In the genomic region with DNA sequence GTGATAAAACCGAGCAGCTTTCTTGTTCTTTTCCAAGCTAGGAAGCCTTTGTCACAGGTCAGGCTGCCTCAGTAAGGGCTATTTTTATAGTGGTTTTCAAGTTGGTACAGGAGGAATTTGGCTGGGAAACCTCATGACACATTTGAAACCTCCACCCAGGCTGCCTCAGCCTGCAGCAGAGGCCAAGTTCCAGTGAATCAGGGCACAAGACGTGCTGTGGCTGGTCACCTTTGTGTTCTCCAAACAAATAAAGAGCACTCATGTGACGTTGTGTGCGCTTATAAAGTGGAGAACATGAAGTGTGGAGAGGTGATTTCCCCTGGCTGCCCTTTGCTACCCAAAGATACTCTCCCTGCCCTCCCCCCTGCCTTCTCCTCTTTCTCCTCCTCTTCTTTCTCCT, we compare ENCODE assay signal across 8 mouse cellular contexts. TPM values are rescaled to one million over a fixed set of nuclear protein-coding genes. Genes with fewer than 3 reads are reported as not detected.
DNase-seq lines count a peak whose midpoint lies in the region; ATAC-seq and TF ChIP-seq lines count a peak whose summit lies in the region.

No protein-coding gene starts in this region.

- H3K4me3 ChIP-seq in liver, embryonic 12.5 days, result no peak overlapping the region
- H3K4me3 ChIP-seq in heart, embryonic 15.5 days, result no peak overlapping the region
- H3K4me3 ChIP-seq in lung, postnatal 0 days (ENCODE audit: low read depth, low read length), result no peak overlapping the region
- H3K4me3 ChIP-seq in midbrain, embryonic 15.5 days, result no peak overlapping the region

- no peaks in the 10 kb centered on the region for H3K36me3 ChIP-seq in liver, embryonic 12.5 days
- no peaks in the 10 kb centered on the region for H3K36me3 ChIP-seq in heart, embryonic 15.5 days
- no peaks in the 10 kb centered on the region for H3K36me3 ChIP-seq in lung, postnatal 0 days (ENCODE audit: insufficient read depth, low read length)
- H3K36me3 ChIP-seq in midbrain, embryonic 15.5 days (replicated peaks), result no peaks in the 10 kb centered on the region

- H3K27ac ChIP-seq in liver, embryonic 12.5 days, result 0 out of 2 replicates have a peak overlapping the region, but pooled peaks have one; percentile 32
- peak overlapping the region; percentile 91 for H3K27ac ChIP-seq in heart, embryonic 15.5 days
- peak overlapping the region; percentile 47 for H3K27ac ChIP-seq in lung, postnatal 0 days (ENCODE audit: low read length)
- H3K27ac ChIP-seq in midbrain, embryonic 15.5 days, result no peak overlapping the region

- H3K9ac ChIP-seq in liver, embryonic 12.5 days, result 0 out of 2 replicates have a peak overlapping the region, but pooled peaks have one; percentile 7
- H3K9ac ChIP-seq in heart, embryonic 15.5 days, result no peak overlapping the region
- H3K9ac ChIP-seq in lung, postnatal 0 days (replicated peaks; ENCODE audit: low read depth), result no peak overlapping the region
- H3K9ac ChIP-seq in midbrain, embryonic 15.5 days, result no peak overlapping the region

- H3K9me3 ChIP-seq in liver, embryonic 12.5 days (replicated peaks), result no peaks in the 10 kb centered on the region
- H3K9me3 ChIP-seq in heart, embryonic 15.5 days (replicated peaks), result no peaks in the 10 kb centered on the region
- no peaks in the 10 kb centered on the region for H3K9me3 ChIP-seq in lung, postnatal 0 days (ENCODE audit: low read length)
- no peaks in the 10 kb centered on the region for H3K9me3 ChIP-seq in midbrain, embryonic 15.5 days

- peaks cover 26% of the 10 kb centered on the region for H3K4me1 ChIP-seq in liver, embryonic 12.5 days
- H3K4me1 ChIP-seq in heart, embryonic 15.5 days (replicated peaks), result peaks cover 20% of the 10 kb centered on the region
- peaks cover 3% of the 10 kb centered on the region; the same call in 1 of the 2 replicates for H3K4me1 ChIP-seq in lung, postnatal 0 days (ENCODE audit: insufficient read depth, low read depth, low read length)
- H3K4me1 ChIP-seq in midbrain, embryonic 15.5 days, result 0 out of 2 replicates have a peak, but pooled peaks cover 3% of the 10 kb centered on the region

- DNase-seq in liver, result no peak
- peak; percentile 94 for DNase-seq in cerebellum, adult 9-11 months
- peak; percentile 93 for DNase-seq in lung, postnatal 0 days (ENCODE audit: low spot score)
- DNase-seq in right cerebral cortex, postnatal 4 days, result no peak

- TF ChIP-seq CTCF in lung, postnatal 0 days (IDR thresholded peaks at IDR 0.05), result no peak

- H3K27me3 ChIP-seq in liver, embryonic 12.5 days (replicated peaks), result no peaks in the 10 kb centered on the region
- H3K27me3 ChIP-seq in heart, embryonic 15.5 days, result no peaks in the 10 kb centered on the region
- no peaks in the 10 kb centered on the region for H3K27me3 ChIP-seq in lung, postnatal 0 days (replicated peaks; ENCODE audit: insufficient read depth, low read length)
- no peaks in the 10 kb centered on the region for H3K27me3 ChIP-seq in midbrain, embryonic 15.5 days (replicated peaks)

- WGBS in liver, embryonic 12.5 days (ENCODE audit: insufficient replicate concordance), result 42% methylated on average over 4 of the region's 4 CpGs
- 12% methylated on average over 4 of the region's 4 CpGs for WGBS in heart, embryonic 15.5 days
- 9% methylated on average over 4 of the region's 4 CpGs for WGBS in lung, postnatal 0 days
- WGBS in midbrain, embryonic 15.5 days, result 44% methylated on average over 4 of the region's 4 CpGs

- ATAC-seq in liver, embryonic 12.5 days, result 0 out of 2 replicates have a peak, but pooled peaks have one; percentile 14
- ATAC-seq in heart, embryonic 15.5 days (replicated peaks; ENCODE audit: insufficient number of reproducible peaks, insufficient read depth, low FRiP score, low read depth), result peak; percentile 91
- ATAC-seq in lung, postnatal 0 days, result peak; percentile 97
- ATAC-seq in midbrain, embryonic 15.5 days (replicated peaks), result no peak
- no peak for ATAC-seq in erythroid progenitor cell, adult 5-6 weeks (replicated peaks; ENCODE audit: low FRiP score, poor library complexity, severe bottlenecking)

- H3K4me2 ChIP-seq in liver, embryonic 12.5 days, result 0 out of 2 replicates have a peak overlapping the region, but pooled peaks have one; percentile 22
- peak overlapping the region; percentile 25 for H3K4me2 ChIP-seq in heart, embryonic 15.5 days
- H3K4me2 ChIP-seq in lung, postnatal 0 days (replicated peaks; ENCODE audit: low read depth, low read length), result no peak overlapping the region
- no peak overlapping the region for H3K4me2 ChIP-seq in midbrain, embryonic 15.5 days

- TF ChIP-seq EP300 in lung, postnatal 0 days (IDR thresholded peaks at IDR 0.05), result peak; percentile 99

RNA-seq across cellular contexts. Expression of a gene that starts 8.9 kb away (rescaled TPM):
- polyA plus RNA-seq in liver, embryonic 12.5 days (2016; fragmentation: Nextera tagmentation; extraction: Ambion mirVana), result 10.3 and 10.8 TPM in 2 replicates
- 13.1 and 14.3 TPM in 2 replicates for polyA plus RNA-seq in heart, embryonic 15.5 days (2015; fragmentation: Nextera tagmentation; extraction: Ambion mirVana)
- polyA plus RNA-seq in lung, postnatal 0 days (2015; fragmentation: Nextera tagmentation; extraction: Ambion mirVana), result 11.2 and 12.2 TPM in 2 replicates
- polyA plus RNA-seq in midbrain, embryonic 15.5 days (2015; fragmentation: Nextera tagmentation; extraction: Ambion mirVana), result 22.5 and 24.5 TPM in 2 replicates
- 46.1 and 69.6 TPM in 2 replicates for total RNA-seq in erythroid progenitor cell, adult 5-6 weeks (2015; ENCODE audit: low replicate concordance)
- total RNA-seq in erythroid progenitor cell, adult 5-6 weeks (2017; ENCODE audit: low replicate concordance), result 39.5 and 49.2 TPM in 2 replicates

Comparison
In these comparisons a context has a peak if more than half of its experiments do, and no peak if none do; other contexts are left out.
1. ATAC-seq: peak in liver, embryonic 12.5 days (single experiment), heart, embryonic 15.5 days (single experiment) and lung, postnatal 0 days (single experiment); none in midbrain, embryonic 15.5 days (single experiment) and erythroid progenitor cell, adult 5-6 weeks (single experiment).
2. H3K4me2 ChIP-seq: peak in liver, embryonic 12.5 days (single experiment) and heart, embryonic 15.5 days (single experiment); none in lung, postnatal 0 days (single experiment) and midbrain, embryonic 15.5 days (single experiment).
3. DNase-seq: peak in cerebellum, adult 9-11 months (single experiment) and lung, postnatal 0 days (single experiment); none in liver (single experiment) and right cerebral cortex, postnatal 4 days (single experiment).